Mouse (Mus musculus) monocyte, adult 2 months (primary cell): ENCODE measurements around the gene Ackr2.

ENCODE experiments used
- DNase-seq, 2 experiments: peaks; one replicate each; pipeline ENCODE4 v3.0.0; 2022; ENCODE audit warnings: low spot score in 2 of 2, low read depth in 1 of 2

Ackr2 gene

DNA sequence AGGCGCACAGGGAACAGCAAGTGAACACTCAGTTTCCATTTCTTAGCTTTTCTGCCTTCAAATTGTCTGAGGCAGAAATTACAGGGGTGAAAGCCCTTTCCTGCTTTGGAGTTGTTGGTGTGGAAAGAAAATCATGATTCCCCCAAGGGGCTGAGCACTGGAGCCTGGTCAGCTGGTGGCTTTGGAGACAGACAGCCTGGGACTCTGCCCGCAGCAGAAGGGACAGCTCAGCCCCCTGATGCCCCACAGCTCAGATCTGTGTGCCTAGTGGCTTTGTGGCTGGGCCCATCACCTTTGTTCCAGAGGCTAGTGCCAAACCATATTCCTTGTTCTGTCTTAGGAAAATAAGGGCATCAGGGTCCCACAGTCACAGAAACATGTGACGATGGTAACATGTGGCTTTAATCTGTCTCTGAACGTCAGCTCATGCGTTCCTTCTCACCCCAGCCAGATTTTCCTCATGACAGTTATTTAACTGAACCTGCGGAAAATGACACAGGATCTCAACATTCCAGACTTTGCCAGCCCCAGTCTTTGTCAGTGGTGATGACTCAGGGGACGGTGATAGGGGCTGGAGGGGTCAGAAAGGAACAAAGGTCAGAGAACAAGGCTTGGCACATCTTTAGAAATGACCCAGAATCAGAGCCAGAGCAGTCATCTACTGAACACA lies 61.9 kb downstream of the Ackr2 start:
- no peak for DNase-seq
